Mouse (Mus musculus): ENCODE measurements around the gene Slc22a15. TPM values are rescaled to one million over a fixed set of nuclear protein-coding genes. Genes with fewer than 3 reads are reported as not detected.

Gene Slc22a15
- total RNA-seq, 1 experiment, result 0.76 TPM

DNA sequence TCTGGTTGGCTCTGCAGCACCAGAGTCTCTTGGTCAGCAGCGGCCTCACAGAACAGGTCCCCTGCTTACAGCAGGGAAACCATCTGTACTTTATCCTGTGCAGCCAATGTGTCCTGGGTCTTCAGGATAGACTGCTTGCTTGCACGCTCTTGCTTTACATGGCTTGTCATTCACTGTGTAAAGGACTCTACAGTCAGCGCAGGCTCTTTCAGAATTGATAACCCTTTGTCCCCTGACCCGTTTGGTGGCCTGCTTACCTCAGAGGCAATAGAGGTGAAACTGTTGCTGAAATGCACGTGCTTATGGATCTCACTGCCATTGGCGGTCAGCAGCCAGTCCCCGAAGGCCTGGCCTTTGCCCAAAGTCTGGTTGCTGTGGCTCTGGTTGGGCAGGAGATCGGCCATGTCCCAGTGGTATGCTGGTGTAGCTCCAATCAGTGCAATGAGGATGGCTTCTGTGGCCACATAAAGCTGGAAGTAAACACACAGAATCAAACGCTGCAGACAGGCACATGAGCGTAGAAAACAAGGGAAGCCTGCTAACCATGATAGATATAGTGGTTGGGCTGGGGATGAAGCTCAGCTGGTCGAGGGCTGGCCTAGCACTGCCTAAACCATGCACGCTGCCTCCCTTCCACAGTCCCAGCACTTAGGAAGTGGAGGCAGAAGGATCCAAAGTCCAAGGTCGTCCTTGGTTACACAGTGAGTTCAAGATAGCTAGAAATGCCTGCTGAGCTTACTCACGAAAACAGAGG is 9.0 kb downstream of the Slc22a15 start:
- in situ Hi-C loops (cut with MboI; ENCODE audit: low sequenced_read_pairs in 2 of 2, unreplicated experiment in 2 of 2), result no loop called here
- Histone ChIP-seq H3K36me3 (ENCODE audit: control insufficient read depth, insufficient read depth, low read length, poor library complexity, severe bottlenecking) (no peaks in the 10 kb centered on the region), H3K9me3 (ENCODE audit: control insufficient read depth, insufficient read depth, low read depth, low read length) (no peaks in the 10 kb centered on the region), H3K4me3 (ENCODE audit: insufficient read depth in 1 of 2, low read depth in 1 of 2, low read length in 2 of 2, poor library complexity in 1 of 2, severe bottlenecking in 1 of 2) (no peak overlapping the region), H3K4me1 (ENCODE audit: control insufficient read depth in 2 of 2, insufficient read depth in 2 of 2, low read length in 2 of 2, poor library complexity in 1 of 2) (no peaks in the 10 kb centered on the region), H3K27ac (ENCODE audit: insufficient read depth, low read depth, low read length, poor library complexity, severe bottlenecking) (no peak overlapping the region; the same call in 1 of the 2 replicates), H3K9ac (ENCODE audit: insufficient read depth, low read depth, low read length, poor library complexity, severe bottlenecking) (no peak overlapping the region)
- DNase-seq (ENCODE audit: low read depth, low spot score), result no peak
- TF ChIP-seq HCFC1 (IDR thresholded peaks at IDR 0.05; ENCODE audit: borderline replicate concordance, insufficient read depth, low read length), result no peak
- TF ChIP-seq ZC3H11A (IDR thresholded peaks at IDR 0.05; ENCODE audit: borderline replicate concordance, low read depth, low read length), result no peak
- TF ChIP-seq MAFK (IDR thresholded peaks at IDR 0.05; ENCODE audit: insufficient read depth, low read depth, low read length), result no peak
- TF ChIP-seq ZNF384 (IDR thresholded peaks at IDR 0.05; ENCODE audit: low read depth, low read length), result no peak

DNA sequence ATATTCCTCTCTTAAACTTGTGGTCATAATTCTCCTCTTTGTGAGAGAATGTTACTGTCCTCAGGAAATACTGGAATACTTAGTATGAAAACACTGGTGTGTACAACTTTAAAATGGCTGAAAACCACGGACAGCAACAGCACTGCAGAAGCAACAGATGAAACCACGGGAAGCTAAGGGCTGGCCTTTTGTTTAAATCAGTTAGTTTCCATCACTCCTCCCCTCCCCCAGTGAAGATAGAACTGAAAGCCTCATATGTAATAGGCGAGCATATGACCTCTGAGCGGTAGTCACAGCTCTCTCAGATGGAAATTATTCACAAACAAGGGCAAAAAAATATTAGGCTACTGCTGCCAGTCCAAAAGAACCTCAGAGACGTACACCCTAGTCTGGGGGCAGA is 10.0 kb downstream of the Slc22a15 start:
- H3K4me1 ChIP-seq (ENCODE audit: control insufficient read depth in 2 of 2, insufficient read depth in 2 of 2, low read length in 2 of 2, poor library complexity in 1 of 2), result no peaks in the 10 kb centered on the region
- H3K9ac ChIP-seq (ENCODE audit: insufficient read depth, low read depth, low read length, poor library complexity, severe bottlenecking), result no peak overlapping the region
- H3K27ac ChIP-seq (ENCODE audit: insufficient read depth, low read depth, low read length, poor library complexity, severe bottlenecking), result no peak overlapping the region
- H3K4me3 ChIP-seq (ENCODE audit: insufficient read depth in 1 of 2, low read depth in 1 of 2, low read length in 2 of 2, poor library complexity in 1 of 2, severe bottlenecking in 1 of 2), result no peak overlapping the region
- H3K36me3 ChIP-seq (ENCODE audit: control insufficient read depth, insufficient read depth, low read length, poor library complexity, severe bottlenecking), result no peaks in the 10 kb centered on the region
- in situ Hi-C loops (cut with MboI; ENCODE audit: low sequenced_read_pairs in 2 of 2, unreplicated experiment in 2 of 2), result no loop called here
- TF ChIP-seq MAFK (IDR thresholded peaks at IDR 0.05; ENCODE audit: insufficient read depth, low read depth, low read length), result no peak
- no peak for TF ChIP-seq ZC3H11A (IDR thresholded peaks at IDR 0.05; ENCODE audit: borderline replicate concordance, low read depth, low read length)
- TF ChIP-seq CHD2 (IDR thresholded peaks at IDR 0.05; ENCODE audit: low read depth, low read length), result no peak
- no peak for TF ChIP-seq HCFC1 (IDR thresholded peaks at IDR 0.05; ENCODE audit: borderline replicate concordance, insufficient read depth, low read length)
- TF ChIP-seq ZNF384 (IDR thresholded peaks at IDR 0.05; ENCODE audit: low read depth, low read length), result no peak
- no peaks in the 10 kb centered on the region for H3K9me3 ChIP-seq (ENCODE audit: control insufficient read depth, insufficient read depth, low read depth, low read length)
- no peak for DNase-seq (ENCODE audit: low read depth, low spot score)

DNA sequence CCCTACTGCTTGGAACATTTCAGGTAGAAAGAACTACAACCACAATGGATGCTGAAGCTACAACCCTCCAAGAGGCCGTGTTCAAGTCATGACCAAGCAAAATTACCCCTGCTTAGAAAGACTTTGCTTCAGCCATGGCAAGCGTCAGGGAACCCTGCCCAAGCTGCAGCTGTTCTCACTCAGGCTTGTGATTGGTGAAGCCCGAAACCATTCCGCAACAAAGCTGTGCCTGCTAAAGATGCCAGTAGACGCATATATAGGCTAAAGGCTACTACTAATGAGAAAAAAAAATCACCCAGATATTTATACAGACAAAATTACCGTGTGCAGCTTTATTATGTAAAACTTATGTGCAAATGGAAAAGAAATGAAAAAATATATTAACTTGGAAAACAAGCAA is 12.2 kb downstream of the Slc22a15 start:
- no peak for DNase-seq (ENCODE audit: low read depth, low spot score)
- Histone ChIP-seq H3K4me3 (ENCODE audit: insufficient read depth in 1 of 2, low read depth in 1 of 2, low read length in 2 of 2, poor library complexity in 1 of 2, severe bottlenecking in 1 of 2) (no peak overlapping the region), H3K4me1 (ENCODE audit: control insufficient read depth in 2 of 2, insufficient read depth in 2 of 2, low read length in 2 of 2, poor library complexity in 1 of 2) (no peaks in the 10 kb centered on the region), H3K9ac (ENCODE audit: insufficient read depth, low read depth, low read length, poor library complexity, severe bottlenecking) (no peak overlapping the region), H3K27ac (ENCODE audit: insufficient read depth, low read depth, low read length, poor library complexity, severe bottlenecking) (no peak overlapping the region), H3K36me3 (ENCODE audit: control insufficient read depth, insufficient read depth, low read length, poor library complexity, severe bottlenecking) (no peaks in the 10 kb centered on the region), H3K9me3 (ENCODE audit: control insufficient read depth, insufficient read depth, low read depth, low read length) (no peaks in the 10 kb centered on the region)
- no peak for TF ChIP-seq ZNF384 (IDR thresholded peaks at IDR 0.05; ENCODE audit: low read depth, low read length)
- no peak for TF ChIP-seq HCFC1 (IDR thresholded peaks at IDR 0.05; ENCODE audit: borderline replicate concordance, insufficient read depth, low read length)
- TF ChIP-seq MAFK (IDR thresholded peaks at IDR 0.05; ENCODE audit: insufficient read depth, low read depth, low read length), result no peak
- no peak for TF ChIP-seq CHD2 (IDR thresholded peaks at IDR 0.05; ENCODE audit: low read depth, low read length)
- no peak for TF ChIP-seq ZC3H11A (IDR thresholded peaks at IDR 0.05; ENCODE audit: borderline replicate concordance, low read depth, low read length)
- in situ Hi-C loops (cut with MboI; ENCODE audit: low sequenced_read_pairs in 2 of 2, unreplicated experiment in 2 of 2), result no loop called here

DNA sequence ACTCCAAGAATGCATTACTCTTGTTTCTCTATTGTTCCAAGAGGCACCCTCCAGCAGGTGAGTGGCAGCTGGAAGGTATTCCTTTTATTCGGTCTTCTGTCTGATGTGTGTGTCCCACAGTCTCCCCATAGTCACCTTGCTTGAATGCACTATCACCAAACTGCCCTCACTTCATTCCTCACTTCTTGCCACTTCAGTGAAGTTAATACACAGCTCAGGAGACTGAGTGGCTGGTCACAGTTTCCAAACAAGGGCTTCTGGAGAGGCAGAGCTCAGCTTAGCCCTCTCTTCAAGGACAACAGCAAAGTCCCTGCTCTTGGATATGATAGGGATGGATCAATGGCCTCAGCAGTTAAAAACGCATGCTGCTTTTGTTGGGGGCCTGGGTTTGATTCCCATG is 17.2 kb downstream of the Slc22a15 start:
- in situ Hi-C loops (cut with MboI; ENCODE audit: low sequenced_read_pairs in 2 of 2, unreplicated experiment in 2 of 2), result no loop called here
- Histone ChIP-seq H3K4me3 (ENCODE audit: insufficient read depth in 1 of 2, low read depth in 1 of 2, low read length in 2 of 2, poor library complexity in 1 of 2, severe bottlenecking in 1 of 2) (no peak overlapping the region), H3K36me3 (ENCODE audit: control insufficient read depth, insufficient read depth, low read length, poor library complexity, severe bottlenecking) (no peaks in the 10 kb centered on the region), H3K4me1 (ENCODE audit: control insufficient read depth in 2 of 2, insufficient read depth in 2 of 2, low read length in 2 of 2, poor library complexity in 1 of 2) (no peaks in the 10 kb centered on the region), H3K27ac (ENCODE audit: insufficient read depth, low read depth, low read length, poor library complexity, severe bottlenecking) (no peak overlapping the region), H3K9me3 (ENCODE audit: control insufficient read depth, insufficient read depth, low read depth, low read length) (no peaks in the 10 kb centered on the region), H3K9ac (ENCODE audit: insufficient read depth, low read depth, low read length, poor library complexity, severe bottlenecking) (no peak overlapping the region)
- no peak for DNase-seq (ENCODE audit: low read depth, low spot score)
- no peak for TF ChIP-seq MAFK (IDR thresholded peaks at IDR 0.05; ENCODE audit: insufficient read depth, low read depth, low read length)
- no peak for TF ChIP-seq CHD2 (IDR thresholded peaks at IDR 0.05; ENCODE audit: low read depth, low read length)
- TF ChIP-seq ZNF384 (IDR thresholded peaks at IDR 0.05; ENCODE audit: low read depth, low read length), result no peak
- no peak for TF ChIP-seq ZC3H11A (IDR thresholded peaks at IDR 0.05; ENCODE audit: borderline replicate concordance, low read depth, low read length)
- TF ChIP-seq HCFC1 (IDR thresholded peaks at IDR 0.05; ENCODE audit: borderline replicate concordance, insufficient read depth, low read length), result no peak
